Mouse (Mus musculus) brain, embryonic 14.5 days (tissue): ENCODE measurements around the gene Aox3.

Experiments
- CTCF ChIP-seq: fragments of 200-500 bp; IDR thresholded peaks from 2 replicates; pipeline ENCODE4 v1.5.1; 2012; ENCODE audit warnings: inconsistent platforms, mild to moderate bottlenecking, moderate library complexity, borderline replicate concordance; ENCODE audit not compliant: insufficient read depth, insufficient read length; ENCODE audit errors: extremely low read depth
- POLR2A ChIP-seq: fragments of 200-500 bp; IDR thresholded peaks from 2 replicates; pipeline ENCODE4 v1.6.1; 2012; ENCODE audit warnings: mild to moderate bottlenecking, inconsistent platforms, borderline replicate concordance; ENCODE audit not compliant: poor library complexity, insufficient read depth, insufficient read length, severe bottlenecking; ENCODE audit errors: extremely low read depth

DNA sequence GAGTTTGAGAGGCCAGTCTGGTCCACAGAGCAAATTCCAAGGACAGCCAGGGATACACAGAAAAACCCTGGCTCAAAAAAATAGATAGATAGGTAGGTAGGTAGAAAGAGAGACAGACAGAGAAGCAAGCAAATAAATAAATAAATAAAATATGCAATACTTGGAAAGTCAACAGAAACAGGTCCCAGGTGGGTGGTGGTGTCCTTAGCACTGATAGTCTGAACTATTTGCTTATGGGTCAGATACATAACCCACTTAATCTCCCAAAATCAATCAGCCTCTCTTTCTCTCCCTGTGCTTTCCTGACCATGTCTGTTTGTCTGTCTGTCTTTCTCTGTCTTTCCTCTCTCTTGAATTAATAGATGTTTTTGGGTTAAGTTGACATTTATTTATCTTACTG lies 35.0 kb upstream of the Aox3 start:
- no peak for TF ChIP-seq POLR2A
- TF ChIP-seq CTCF, result no peak
